Mouse (Mus musculus) frontal cortex, postnatal 36 days (tissue): ENCODE measurements around the gene Cldn22.
A peak's percentile ranks its signal among the peaks of the same experiment; 100 is the strongest.

ENCODE experiments used
- DNase-seq, 2 experiments: peaks; one replicate each; pipeline ENCODE4 v3.0.0; 2022; ENCODE audit warnings: low spot score in 2 of 2

Gene Cldn22

GRCm38 (mm10) chr8:47832616-47833015 lies 8.3 kb downstream of the Cldn22 start:
- DNase-seq, result no peak

DNA sequence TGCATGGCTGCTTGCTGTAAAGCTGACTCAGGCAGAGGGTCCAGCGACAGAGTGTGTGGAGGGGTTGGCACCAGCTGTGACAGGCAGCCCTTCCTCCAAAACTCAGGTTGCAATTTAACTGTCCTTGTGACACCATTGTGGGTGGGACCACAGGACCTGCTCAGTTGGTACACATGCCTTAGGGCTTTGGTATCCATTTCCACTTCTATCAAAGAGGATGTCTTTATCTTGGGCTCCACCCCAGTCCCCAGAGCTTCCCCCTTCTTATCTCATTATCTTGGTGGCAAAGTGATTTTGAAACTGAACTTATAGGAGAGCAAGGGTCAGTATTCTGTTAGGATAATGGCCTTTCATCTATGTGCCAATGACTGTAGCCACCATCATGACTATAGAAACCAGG lies 9.7 kb downstream of the Cldn22 start:
- no peak for DNase-seq

- DNase-seq, result no peak
Measured at GRCm38 (mm10) chr8:47843063-47843462, 18.8 kb downstream of the Cldn22 start.

GRCm38 (mm10) chr8:47843651-47844050 lies 19.4 kb downstream of the Cldn22 start:
- DNase-seq, result no peak

GRCm38 (mm10) chr8:47845956-47846355 lies 21.7 kb downstream of the Cldn22 start:
- no peak for DNase-seq

DNA sequence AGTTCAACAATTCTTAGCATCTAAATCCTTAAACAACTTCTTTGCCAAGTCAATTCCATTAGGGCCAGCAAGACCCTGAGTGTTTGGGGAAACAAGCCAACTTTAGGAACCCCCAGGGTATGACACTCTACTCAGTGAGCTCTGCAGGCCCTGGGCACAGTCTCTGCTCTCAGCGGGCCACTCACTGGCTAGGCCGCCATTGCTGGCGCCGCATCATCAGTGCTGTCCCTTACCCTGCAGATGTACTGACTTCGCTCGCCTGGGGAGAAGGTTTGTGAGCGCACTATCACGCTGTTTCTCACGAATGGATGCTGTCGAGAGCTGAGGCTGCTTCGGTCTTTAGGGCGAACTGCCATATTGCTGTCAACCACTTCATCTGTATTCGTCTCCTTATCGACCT lies 22.9 kb downstream of the Cldn22 start:
- DNase-seq, result no peak

DNA sequence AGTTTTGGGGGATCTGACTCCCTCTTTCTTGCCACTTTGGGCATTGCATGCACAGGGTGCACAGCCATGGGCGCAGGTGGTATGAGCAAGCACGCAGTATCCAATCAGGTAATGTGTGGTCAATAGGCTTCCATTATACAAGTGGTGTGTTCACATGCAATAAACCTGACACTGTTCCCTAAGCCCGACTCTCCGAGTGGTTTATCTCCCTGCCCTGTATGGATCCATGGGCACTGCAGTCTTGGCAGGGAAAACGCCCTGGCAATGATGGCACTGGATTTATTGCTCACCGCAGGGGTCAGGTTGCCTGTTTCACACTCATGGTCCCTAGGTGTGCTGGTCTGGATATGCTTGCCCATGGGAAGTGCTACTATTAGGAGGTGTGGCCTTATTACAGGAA lies 23.6 kb downstream of the Cldn22 start:
- DNase-seq, result no peak

GRCm38 (mm10) chr8:47849842-47850241 lies 25.6 kb downstream of the Cldn22 start:
- no peak for DNase-seq

GRCm38 (mm10) chr8:47851824-47852502 lies 27.7 kb downstream of the Cldn22 start:
- DNase-seq, result peak; percentile 20 to 23

DNA sequence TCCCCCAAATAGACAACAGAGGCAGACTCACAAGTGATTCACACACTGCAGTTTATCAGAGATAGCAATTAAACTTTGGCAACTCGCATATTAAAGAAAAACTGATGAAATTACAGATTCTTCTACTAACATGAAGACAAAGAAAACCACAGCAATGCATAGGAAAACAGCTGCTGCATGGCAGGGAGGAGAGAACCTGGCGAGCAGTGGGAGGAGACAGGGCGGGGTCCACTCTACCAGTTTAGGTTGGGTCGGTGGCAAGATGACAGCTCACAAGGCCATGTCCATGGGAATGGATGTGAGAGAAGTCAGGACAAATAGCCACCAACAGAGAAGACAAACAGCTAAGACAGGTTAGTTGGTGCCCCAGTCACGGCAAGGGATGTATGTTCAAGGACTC lies 28.5 kb downstream of the Cldn22 start:
- DNase-seq, result no peak

DNA sequence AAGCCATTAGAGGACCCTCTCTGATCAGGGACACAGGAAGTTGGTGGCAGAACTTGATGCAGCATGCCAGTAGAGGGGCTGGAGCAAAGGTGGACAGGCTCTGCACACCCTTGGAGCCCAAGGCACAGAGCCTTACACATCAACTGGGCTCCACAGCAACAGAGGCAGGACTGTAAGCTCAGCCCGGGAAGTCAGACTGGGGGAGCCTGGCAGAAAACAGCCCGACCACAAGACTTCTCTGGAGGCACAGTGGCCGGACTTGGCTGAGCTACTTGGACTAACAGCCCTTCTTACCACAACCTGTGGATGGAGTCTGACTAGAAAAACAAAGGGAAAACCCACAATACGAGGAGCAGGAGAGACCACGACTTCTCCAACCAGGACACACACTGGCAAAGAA lies 29.1 kb downstream of the Cldn22 start:
- no peak for DNase-seq

- peak; percentile 39 to 68 for DNase-seq
Measured at GRCm38 (mm10) chr8:47859259-47859658, 35.0 kb downstream of the Cldn22 start.

DNA sequence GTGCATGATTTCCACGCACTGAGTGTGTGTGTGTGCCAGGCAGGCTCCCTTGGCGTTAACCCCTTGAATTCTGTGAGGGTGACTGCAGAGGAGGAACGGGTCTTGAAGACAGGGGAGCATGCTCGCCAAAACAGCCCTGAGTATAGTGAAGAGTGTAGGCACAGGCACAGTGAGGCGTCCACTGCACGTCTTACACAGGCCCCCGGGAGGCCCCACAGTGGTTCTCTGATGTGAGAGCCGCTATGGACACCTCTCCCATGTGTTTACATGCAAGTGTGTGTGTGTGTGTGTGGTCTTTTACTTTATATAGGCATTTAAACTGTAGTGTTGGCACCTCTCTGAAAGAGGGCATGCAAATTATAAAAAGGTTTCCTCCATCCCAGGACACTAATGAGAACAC lies 42.3 kb downstream of the Cldn22 start:
- DNase-seq, result no peak

DNA sequence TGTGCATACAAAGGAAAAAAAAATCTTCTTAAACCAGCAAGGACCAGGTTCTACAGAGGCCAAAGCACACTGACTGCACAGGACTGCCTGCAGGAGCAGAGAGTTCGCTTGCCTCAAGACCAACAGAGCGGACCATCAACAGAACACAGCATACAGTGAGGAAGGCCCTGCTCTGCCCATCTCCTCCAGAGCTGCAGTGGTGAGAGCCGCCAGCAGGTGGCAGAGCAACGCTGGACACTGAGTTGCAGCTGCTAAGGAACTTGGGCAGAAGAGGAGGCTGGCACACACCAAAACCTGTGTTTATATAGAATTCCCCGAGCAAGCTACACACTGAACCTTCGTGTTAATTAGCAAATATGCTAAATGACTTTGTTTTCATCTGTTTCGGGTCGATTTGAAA lies 42.8 kb downstream of the Cldn22 start:
- DNase-seq, result peak; percentile 89 to 90

DNA sequence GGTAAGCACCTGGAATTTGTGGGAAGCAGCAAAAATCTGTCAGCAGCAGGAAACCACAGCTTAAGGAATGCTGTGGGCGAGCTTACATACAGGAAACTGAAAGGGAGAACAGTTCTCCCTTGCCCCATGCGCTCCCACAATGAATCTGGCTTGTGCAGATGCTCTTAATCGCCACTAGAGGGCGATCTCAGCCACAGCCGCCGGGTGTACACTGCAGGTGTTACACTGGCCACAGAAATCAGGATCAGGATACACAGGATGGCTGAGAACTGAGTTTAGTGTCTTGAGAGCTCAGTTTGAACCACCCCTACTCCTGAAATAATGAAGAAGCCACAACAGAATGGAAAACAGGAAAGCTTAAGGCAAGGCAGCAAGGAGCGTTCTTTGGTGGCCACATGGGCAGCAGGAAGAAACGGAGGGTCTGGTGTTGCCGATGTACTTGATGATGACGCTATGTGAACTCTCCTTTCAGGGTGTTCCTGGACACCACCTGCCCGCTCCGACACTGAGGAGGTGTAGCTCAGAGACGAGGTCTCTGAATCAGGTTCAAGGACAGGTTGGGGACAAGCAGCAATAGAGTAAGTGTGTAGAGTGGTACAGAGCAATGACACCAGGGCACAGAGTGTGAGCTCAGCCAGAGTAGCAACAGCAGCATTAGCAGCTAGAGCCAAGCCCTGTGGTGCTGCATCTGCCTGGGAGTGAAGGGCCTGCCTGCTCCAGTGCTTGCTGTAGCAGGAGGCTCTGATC lies 48.3 kb downstream of the Cldn22 start:
- DNase-seq, result peak; percentile 39 to 59

DNA sequence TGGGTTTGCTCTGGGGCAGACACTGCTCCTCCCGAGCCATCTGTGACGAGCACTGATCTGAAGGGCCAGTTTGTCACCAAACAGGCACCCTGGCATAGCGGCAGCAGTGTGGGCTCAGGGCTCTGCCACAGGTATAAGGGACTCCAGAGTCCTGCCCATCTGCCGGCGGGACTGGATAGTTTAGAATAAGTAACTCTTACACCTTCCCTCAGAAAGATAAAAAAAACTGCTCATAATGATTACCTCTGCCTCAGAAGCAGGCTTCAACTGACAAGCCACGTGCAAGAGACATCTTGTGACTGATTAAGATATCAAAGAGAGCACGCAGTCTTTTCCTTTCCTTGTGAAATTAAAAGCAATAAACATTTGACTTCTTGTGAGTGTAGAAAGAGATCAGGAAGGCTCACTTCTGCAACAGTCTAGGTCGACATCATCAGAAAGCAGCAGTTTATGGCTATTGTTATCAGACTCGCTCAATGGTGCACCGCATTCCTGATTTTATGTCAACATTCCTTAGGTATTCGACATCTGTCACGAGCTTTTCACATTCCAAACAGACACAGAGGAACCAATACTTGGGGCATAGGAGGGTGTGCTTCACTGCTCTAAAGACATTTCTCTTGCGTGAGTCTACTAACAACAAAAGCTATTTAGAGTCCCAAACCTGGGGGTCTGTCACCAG lies 50.4 kb downstream of the Cldn22 start:
- DNase-seq, result no peak
